Mouse (Mus musculus) heart, adult 8-10 months (tissue): ENCODE results near the gene Tmem110. TPM values are rescaled to one million over a fixed set of nuclear protein-coding genes. Genes with fewer than 3 reads are reported as not detected.
A peak's percentile ranks its signal among the peaks of the same experiment; 100 is the strongest.

Experiments
- DNase-seq: peaks from one replicate; pipeline ENCODE4 v3.0.0; 2022; ENCODE audit warnings: low spot score
- total RNA-seq, 4 experiments: library from RNA; stranded (reverse); gene quantifications; 2 replicates each; pipeline ENCODE4 v1.2.4; 2022

The Tmem110 gene
- 10 to 100 TPM in 2 of 4 experiments, 1 to 10 TPM in 2; 6.6 to 11.0 (median 10.0) TPM for total RNA-seq

DNA sequence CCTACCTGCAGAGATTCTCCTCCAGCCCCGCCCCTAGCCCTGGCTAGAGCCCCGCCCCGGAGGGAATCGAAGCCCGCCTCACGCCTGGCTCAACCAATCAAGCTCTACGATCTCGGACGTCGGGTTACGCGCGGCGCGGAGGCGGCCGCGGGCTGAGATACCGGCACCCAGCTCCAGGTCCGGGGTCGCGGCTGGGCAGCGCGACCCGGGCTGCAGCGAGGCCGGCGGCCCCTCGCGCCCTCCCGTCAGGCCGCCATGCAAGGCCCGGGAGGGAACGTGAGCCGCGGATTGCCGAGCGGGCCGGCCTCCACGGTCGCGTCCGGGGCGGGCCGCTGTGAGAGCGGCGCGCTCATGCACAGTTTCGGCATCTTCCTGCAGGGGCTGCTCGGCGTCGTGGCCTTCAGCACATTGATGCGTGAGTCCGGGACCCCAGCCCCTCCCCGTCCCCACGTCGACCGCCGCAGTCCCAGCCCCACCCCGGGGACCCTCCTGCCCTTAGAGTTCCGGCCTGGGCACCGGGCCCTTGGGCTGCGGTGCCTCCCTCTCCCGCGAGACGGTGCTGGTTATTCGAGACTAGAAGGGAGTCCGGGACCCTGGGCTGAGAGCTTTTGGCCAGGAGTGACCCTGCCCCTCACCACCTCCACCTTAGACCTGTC is at the start of gene Tmem110:
Tmem110 (plus strand) TSS at position 115 of the 656 bp plus-strand sequence.
- peak; percentile 81 for DNase-seq

- DNase-seq, result no peak
These were observed 40.8 kb upstream of the Tmem110 start for GRCm38 (mm10) chr14:30784614-30785013.

DNA sequence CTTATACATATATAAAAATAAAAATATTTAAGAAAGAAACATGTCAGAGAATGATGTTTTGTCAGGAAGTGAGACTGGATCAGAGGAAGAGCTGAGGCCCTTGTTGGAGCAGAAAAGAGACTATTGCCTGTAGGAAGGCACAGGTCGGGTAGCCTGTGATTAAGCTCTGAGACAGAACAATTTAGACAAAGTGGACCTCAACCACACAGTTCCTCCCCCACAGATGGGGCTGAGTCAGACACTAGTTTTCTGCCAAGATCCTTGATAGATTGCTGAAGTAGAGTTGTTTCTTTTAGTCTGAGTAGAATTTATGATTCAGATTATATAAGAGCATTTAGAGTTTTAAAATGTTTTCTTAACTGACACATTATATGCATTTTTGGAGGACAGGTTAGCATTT is 35.9 kb upstream of the Tmem110 start:
- DNase-seq, result no peak

GRCm38 (mm10) chr14:30792871-30793270 is 32.5 kb upstream of the Tmem110 start:
- no peak for DNase-seq

GRCm38 (mm10) chr14:30801756-30802155 is 23.6 kb upstream of the Tmem110 start:
- no peak for DNase-seq

- no peak for DNase-seq
These were observed 4.3 kb upstream of the Tmem110 start for GRCm38 (mm10) chr14:30821136-30821535.

- no peak for DNase-seq
These were observed 864 bp upstream of the Tmem110 start for GRCm38 (mm10) chr14:30824456-30824995.

DNA sequence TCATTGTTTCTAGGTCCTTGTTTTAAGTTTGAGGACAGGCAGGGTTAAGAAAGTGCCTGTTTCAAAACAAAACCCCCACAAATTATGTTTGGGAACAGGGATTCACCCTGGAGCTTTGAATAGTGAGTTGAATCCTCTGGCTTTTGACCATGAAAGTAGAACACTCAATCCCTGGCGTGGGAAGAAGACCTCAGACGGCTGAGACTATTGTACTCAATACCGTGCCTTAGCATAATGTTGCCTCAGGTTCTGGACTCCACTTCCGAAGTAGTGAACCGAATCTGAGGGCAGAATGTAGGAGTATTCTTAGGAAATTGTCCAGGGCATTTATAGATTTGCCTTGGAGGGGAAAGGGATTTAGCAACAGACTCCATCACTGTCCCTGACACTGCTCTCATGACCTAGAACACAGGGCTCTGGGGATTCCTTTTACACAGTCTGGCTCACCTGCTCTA is 342 bp upstream of the Tmem110 start:
- DNase-seq, result no peak

GRCm38 (mm10) chr14:30826174-30827140 is 1.1 kb downstream of the Tmem110 start:
- no peak for DNase-seq

- DNase-seq, result no peak
These were observed 2.1 kb downstream of the Tmem110 start for GRCm38 (mm10) chr14:30827480-30827879.

- peak; percentile 36 for DNase-seq
These were observed 2.7 kb downstream of the Tmem110 start for GRCm38 (mm10) chr14:30828077-30828476.

GRCm38 (mm10) chr14:30828635-30829460 is 3.5 kb downstream of the Tmem110 start:
- DNase-seq, result peak; percentile 73

DNA sequence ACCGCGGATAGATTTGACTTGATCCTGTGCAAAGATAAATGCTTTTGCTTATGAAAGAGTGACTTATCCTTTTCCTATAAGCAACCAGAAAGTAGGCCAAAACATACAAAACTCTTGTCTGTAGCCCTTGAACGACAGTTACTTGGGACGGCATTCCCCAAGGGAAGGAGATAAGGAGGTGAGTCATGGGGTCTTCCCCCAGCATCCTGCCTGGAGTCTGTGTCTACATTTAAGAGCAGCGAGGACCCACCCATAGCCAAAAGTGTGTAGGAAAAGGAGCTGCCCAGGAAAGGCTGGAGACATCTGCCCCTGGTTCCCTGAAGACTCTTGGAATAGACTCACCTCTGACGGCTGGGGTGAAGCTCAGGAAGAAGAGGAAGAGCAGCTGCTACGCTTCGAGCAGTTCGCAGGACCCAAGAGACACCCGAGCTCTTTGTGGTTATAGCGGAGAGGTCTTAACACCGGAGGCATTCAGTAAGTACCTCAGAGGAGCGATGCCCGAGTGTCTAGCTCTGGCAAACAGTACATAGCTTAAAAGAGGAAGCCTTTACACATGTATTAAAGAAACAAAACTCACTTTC is 12.1 kb downstream of the Tmem110 start:
- DNase-seq, result no peak

DNA sequence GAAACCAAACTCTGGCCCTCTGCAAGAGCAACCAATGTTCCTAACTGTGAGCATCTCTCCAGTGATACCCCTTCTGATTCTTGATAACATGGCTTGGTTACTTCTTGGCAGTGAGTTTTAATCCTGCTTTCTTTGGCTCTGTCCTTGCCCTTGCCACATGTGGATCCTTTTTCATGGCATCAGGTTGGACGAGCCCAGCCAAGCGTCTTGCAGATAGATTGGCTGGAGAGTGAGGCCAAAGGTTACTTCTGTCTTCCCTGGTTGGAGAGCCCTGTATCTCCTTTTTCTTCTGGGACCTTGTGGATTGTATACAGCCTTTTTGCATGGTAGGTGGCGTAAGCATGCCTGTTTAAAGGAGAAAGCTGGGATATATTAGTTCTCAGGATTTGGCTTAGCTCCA is 18.3 kb downstream of the Tmem110 start:
- DNase-seq, result no peak

- DNase-seq, result no peak
These were observed 25.1 kb downstream of the Tmem110 start for GRCm38 (mm10) chr14:30850504-30850903.

- no peak for DNase-seq
These were observed 26.9 kb downstream of the Tmem110 start for GRCm38 (mm10) chr14:30852325-30852724.

DNA sequence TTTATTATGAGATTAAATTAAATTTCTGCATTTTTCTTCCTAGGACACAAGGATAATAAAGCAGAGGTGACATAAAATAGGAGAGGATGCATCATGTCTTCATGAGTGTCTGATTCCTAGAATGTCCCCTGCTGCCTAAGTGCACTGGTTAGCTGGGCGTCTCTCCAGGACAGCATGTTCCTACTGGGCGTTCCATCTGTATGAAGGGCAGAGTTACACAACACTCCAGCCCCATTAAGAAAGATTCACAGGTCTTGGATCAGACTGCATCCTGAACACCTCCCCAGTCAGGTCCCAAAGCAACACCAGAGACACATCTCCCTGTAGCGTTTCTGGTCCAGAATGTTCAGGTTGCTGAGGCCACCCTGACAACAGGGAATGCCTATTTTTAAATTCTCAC is 29.9 kb downstream of the Tmem110 start:
- DNase-seq, result no peak

- no peak for DNase-seq
These were observed 31.6 kb downstream of the Tmem110 start for GRCm38 (mm10) chr14:30856885-30857507.

- no peak for DNase-seq
These were observed 32.6 kb downstream of the Tmem110 start for GRCm38 (mm10) chr14:30857990-30858389.

GRCm38 (mm10) chr14:30861421-30862125 is 36.2 kb downstream of the Tmem110 start:
- DNase-seq, result no peak
